Mouse (Mus musculus): Measurements from ENCODE around the gene Serpina1f. TPM values are rescaled to one million over a fixed set of nuclear protein-coding genes. Genes with fewer than 3 reads are reported as not detected.
A peak's percentile ranks its signal among the peaks of the same experiment; 100 is the strongest.
"Not testable (repeated sequence)": the region's sequence is repeated elsewhere in the genome, so short reads cannot be mapped to it uniquely, and the experiment has no call there.

Serpina1f gene
- total RNA-seq (2021), result not detected
- long read RNA-seq, experiment 1, result 0 reads
- long read RNA-seq, experiment 2, result 0 reads

- Histone ChIP-seq H3K4me3 (no peak within 1 kb of the TSS), H3K27ac (no peak within 1 kb of the TSS)
- intact Hi-C loops (cut with DNase I), result no loop called here
- DNase-seq (ENCODE audit: extremely low spot score in 1 of 2, low spot score in 2 of 2), result no peak
- TF ChIP-seq CTCF (IDR thresholded peaks at IDR 0.05), result no peak
These were observed at the start of gene Serpina1f for GRCm38 (mm10) chr12:103695429-103695828. TSS of gene Serpina1f (minus strand) at chr12:103695529.

GRCm38 (mm10) chr12:103737791-103738580 is 42.7 kb upstream of the Serpina1f start:
- H3K27ac ChIP-seq; DNase-seq (ENCODE audit: extremely low spot score in 1 of 2, low spot score in 2 of 2); H3K4me3 ChIP-seq; intact Hi-C loops (cut with DNase I): not testable (repeated sequence)

DNA sequence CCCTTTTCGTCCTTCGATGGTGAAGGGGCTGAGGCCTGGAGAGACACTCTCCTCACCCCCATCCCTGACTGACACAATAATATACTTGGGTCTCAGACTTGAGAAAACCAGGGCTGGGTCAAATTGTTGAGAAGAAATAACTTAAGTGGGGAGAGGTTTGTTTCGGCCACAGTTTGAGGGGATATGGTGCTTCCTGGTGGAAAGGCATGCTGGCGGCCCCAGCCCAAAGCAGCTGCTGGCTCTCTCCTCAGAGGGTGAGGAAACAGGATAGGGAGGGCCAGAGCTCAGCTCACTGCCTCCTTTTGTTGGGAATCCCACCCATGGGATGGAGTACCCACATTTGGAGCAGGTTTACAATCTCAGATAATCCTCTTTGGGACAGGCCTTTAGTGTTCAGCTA is 40.2 kb upstream of the Serpina1f start:
- intact Hi-C loops (cut with DNase I); H3K4me3 ChIP-seq; H3K27ac ChIP-seq; DNase-seq (ENCODE audit: extremely low spot score in 1 of 2, low spot score in 2 of 2): not testable (repeated sequence)

GRCm38 (mm10) chr12:103735101-103735500 is 39.8 kb upstream of the Serpina1f start:
- intact Hi-C loops (cut with DNase I); H3K27ac ChIP-seq; H3K4me3 ChIP-seq; DNase-seq (ENCODE audit: extremely low spot score in 1 of 2, low spot score in 2 of 2): not testable (repeated sequence)

DNA sequence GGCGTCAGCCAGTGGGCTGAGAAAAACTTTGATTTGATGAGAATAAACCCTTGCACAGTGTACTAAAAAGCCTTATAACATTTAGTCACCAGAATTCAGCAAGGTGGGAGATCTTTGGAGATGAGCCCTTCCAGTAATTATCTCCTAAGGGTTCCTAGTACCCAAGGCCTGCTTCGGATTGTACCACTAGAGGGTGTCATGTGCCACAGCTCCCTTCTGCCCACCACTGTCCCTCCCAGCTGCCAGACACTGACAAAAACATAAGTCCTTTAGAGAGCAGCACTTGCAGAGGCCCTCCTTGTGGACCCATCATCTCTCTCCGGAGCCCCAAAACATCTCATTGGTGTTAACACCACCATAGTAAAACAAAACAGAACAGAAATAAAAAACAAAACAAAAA is 16.2 kb upstream of the Serpina1f start:
- intact Hi-C loops (cut with DNase I), result no loop called here
- Histone ChIP-seq H3K4me3 (no peak overlapping the region), H3K27ac (no peak overlapping the region)
- no peak for DNase-seq (ENCODE audit: extremely low spot score in 1 of 2, low spot score in 2 of 2)
- TF ChIP-seq CTCF (IDR thresholded peaks at IDR 0.05), result peak; percentile 25; the same call in 1 of the 2 replicates

- Histone ChIP-seq H3K4me3 (no peak overlapping the region), H3K27ac (no peak overlapping the region)
- peak; percentile 53 for TF ChIP-seq CTCF (IDR thresholded peaks at IDR 0.05)
- intact Hi-C loops (cut with DNase I), result no loop called here
- DNase-seq (ENCODE audit: extremely low spot score in 1 of 2, low spot score in 2 of 2), result no peak
These were observed 15.1 kb upstream of the Serpina1f start for GRCm38 (mm10) chr12:103710405-103710804.

GRCm38 (mm10) chr12:103706113-103706512 is 10.8 kb upstream of the Serpina1f start:
- DNase-seq (ENCODE audit: extremely low spot score in 1 of 2, low spot score in 2 of 2), result no peak
- Histone ChIP-seq H3K4me3 (no peak overlapping the region), H3K27ac (no peak overlapping the region)
- intact Hi-C loops (cut with DNase I), result no loop called here
- no peak for TF ChIP-seq CTCF (IDR thresholded peaks at IDR 0.05)

DNA sequence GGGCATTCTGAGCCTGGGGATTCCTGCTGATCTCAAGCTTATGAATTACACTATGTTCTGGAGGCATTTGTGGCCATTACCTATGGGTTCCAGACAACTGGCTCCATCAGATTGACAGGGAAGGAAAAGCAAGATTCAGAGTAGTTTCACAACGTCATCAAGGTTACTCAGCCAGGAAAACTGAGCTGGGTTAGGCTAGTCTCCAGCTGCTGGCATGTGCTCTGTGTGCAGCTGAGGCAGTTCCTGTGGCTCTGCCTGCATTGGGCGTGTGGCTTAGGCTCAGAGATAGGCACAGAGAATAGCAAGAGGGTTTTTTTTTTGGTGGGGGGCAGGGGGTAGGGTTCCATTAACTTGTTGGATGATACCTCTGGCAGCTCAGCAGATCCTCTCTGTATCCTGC is 10.2 kb upstream of the Serpina1f start:
- no peak overlapping the region for H3K4me3 ChIP-seq
- DNase-seq (ENCODE audit: extremely low spot score in 1 of 2, low spot score in 2 of 2), result no peak
- H3K27ac ChIP-seq, result no peak overlapping the region
- TF ChIP-seq CTCF (IDR thresholded peaks at IDR 0.05), result no peak
- intact Hi-C loops (cut with DNase I), result no loop called here

DNA sequence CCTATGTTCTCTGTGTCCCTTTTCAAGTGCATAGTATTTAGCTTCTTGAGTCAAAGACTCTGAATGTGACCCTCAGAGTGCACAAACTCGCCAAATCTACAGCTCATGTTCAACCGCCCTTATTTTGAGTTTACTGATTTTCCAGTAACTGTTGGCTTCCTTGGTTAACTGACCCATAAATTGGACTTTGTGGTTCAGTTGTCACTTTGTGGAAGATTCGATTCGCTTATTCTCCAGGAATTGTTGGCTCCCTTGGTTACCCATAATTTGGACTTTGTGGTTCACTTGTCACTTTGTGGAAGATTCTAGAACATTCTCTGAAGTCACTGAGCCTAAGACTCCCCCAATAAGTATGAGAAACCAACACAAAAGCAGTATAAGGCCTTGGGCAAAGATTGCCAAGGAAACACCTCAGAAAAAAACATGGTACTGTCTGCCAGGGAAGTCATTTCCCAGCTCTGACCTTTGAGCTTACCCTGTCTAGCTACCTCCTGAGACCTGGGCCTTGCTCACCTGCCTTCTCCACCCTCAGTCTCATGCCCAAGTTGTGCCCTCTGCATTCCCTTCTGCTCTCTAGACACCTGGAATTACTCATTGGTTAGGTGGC is 4.9 kb upstream of the Serpina1f start:
- no peak for TF ChIP-seq CTCF (IDR thresholded peaks at IDR 0.05)
- no peak for DNase-seq (ENCODE audit: extremely low spot score in 1 of 2, low spot score in 2 of 2)
- intact Hi-C loops (cut with DNase I), result no loop called here
- no peak overlapping the region for H3K27ac ChIP-seq
- H3K4me3 ChIP-seq, result no peak overlapping the region

GRCm38 (mm10) chr12:103688221-103688814 is 7.0 kb downstream of the Serpina1f start:
- H3K4me3 ChIP-seq, result no peak overlapping the region
- intact Hi-C loops (cut with DNase I), result loop anchor here (5.0 kb wide), 1 partner anchor 284 kb away; no protein-coding TSS in a partner anchor
- H3K27ac ChIP-seq, result no peak overlapping the region
- no peak for DNase-seq (ENCODE audit: extremely low spot score in 1 of 2, low spot score in 2 of 2)
- TF ChIP-seq CTCF (IDR thresholded peaks at IDR 0.05), result no peak; the same call in 1 of the 2 replicates

- intact Hi-C loops (cut with DNase I), result loop anchor here (5.0 kb wide), 1 partner anchor 285 kb away; no protein-coding TSS in a partner anchor
- DNase-seq (ENCODE audit: extremely low spot score in 1 of 2, low spot score in 2 of 2), result no peak
- no peak for TF ChIP-seq CTCF (IDR thresholded peaks at IDR 0.05)
- Histone ChIP-seq H3K27ac (no peak overlapping the region), H3K4me3 (no peak overlapping the region)
These were observed 8.3 kb downstream of the Serpina1f start for GRCm38 (mm10) chr12:103687021-103687420.

GRCm38 (mm10) chr12:103686050-103686449 is 9.3 kb downstream of the Serpina1f start:
- Histone ChIP-seq H3K4me3 (no peak overlapping the region), H3K27ac (no peak overlapping the region)
- TF ChIP-seq CTCF (IDR thresholded peaks at IDR 0.05), result no peak
- peak in 1 of 2 experiments; percentile 17 for DNase-seq (ENCODE audit: extremely low spot score in 1 of 2, low spot score in 2 of 2)
- intact Hi-C loops (cut with DNase I), result loop anchor here (5.0 kb wide), 1 partner anchor 286 kb away; no protein-coding TSS in a partner anchor

Data from left cerebral cortex, adult 2 months (tissue).